Mouse (Mus musculus) forebrain, postnatal 0 days (tissue): ENCODE measurements around the gene Hist1h2ak. TPM values are rescaled to one million over a fixed set of nuclear protein-coding genes. Genes with fewer than 3 reads are reported as not detected.
"Not testable (repeated sequence)": the region's sequence is repeated elsewhere in the genome, so short reads cannot be mapped to it uniquely, and the experiment has no call there.

Source experiments
- ATAC-seq: fragments of 200-750 bp; cut with Nextera tagmentation; 2 replicates; pipeline ENCODE4 v1.8.0; 2017; ENCODE audit warnings: mild to moderate bottlenecking, moderate library complexity
- DNase-seq: peaks from one replicate; pipeline ENCODE4 v3.0.0-alpha.2; 2015
- H3K27ac ChIP-seq: fragments of 300-500 bp; sonication (generic); 2 replicates; pipeline ENCODE4 v1.5.1; 2014; ENCODE audit warnings: low read depth, mild to moderate bottlenecking, antibody characterized with exemption, low read length, moderate library complexity, mixed read lengths
- H3K27me3 ChIP-seq: fragments of 300-500 bp; sonication (generic); 2 replicates; pipeline ENCODE4 v1.6.1; 2014; ENCODE audit warnings: mild to moderate bottlenecking, low read length, mixed read lengths; ENCODE audit not compliant: insufficient read depth
- H3K36me3 ChIP-seq: fragments of 300-500 bp; sonication (generic); 2 replicates; pipeline ENCODE4 v1.6.1; 2014; ENCODE audit warnings: mild to moderate bottlenecking, moderate library complexity; ENCODE audit not compliant: insufficient read depth
- H3K4me1 ChIP-seq: fragments of 300-500 bp; sonication (generic); 2 replicates; pipeline ENCODE4 v1.6.1; 2014; ENCODE audit warnings: antibody characterized with exemption; ENCODE audit not compliant: insufficient read depth
- H3K4me2 ChIP-seq: fragments of 300-500 bp; sonication (generic); 2 replicates; pipeline ENCODE4 v1.6.1; 2014; ENCODE audit warnings: low read depth, mild to moderate bottlenecking, moderate library complexity
- H3K4me3 ChIP-seq: fragments of 300-500 bp; sonication (generic); 2 replicates; pipeline ENCODE4 v1.5.1; 2014; ENCODE audit warnings: low read depth, low read length, mixed read lengths
- H3K9ac ChIP-seq: fragments of 300-500 bp; sonication (generic); 2 replicates; pipeline ENCODE4 v1.6.1; 2014; ENCODE audit warnings: mild to moderate bottlenecking
- H3K9me3 ChIP-seq: fragments of 300-500 bp; sonication (generic); 2 replicates; pipeline ENCODE4 v1.6.1; 2016; ENCODE audit warnings: low read length
- CTCF ChIP-seq: sonication (generic); IDR thresholded peaks from 2 replicates; pipeline ENCODE4 v1.5.1; 2016; ENCODE audit warnings: antibody characterized with exemption, control low read depth, low read depth
- WGBS: fragments of 180-500 bp; shearing (Covaris S2); extraction: QIAGEN DNeasy Blood & Tissue Kit; methylation state at CpG from one replicate; pipeline ENCODE4 v1.1.7; 2014; 5-methylcytosine and 5-hydroxymethylcytosine counted together
- polyA plus RNA-seq: library from polyadenylated mRNA; unstranded; fragments of >200 nt; fragmentation: Nextera tagmentation; extraction: Ambion mirVana; gene quantifications from 2 replicates; pipeline ENCODE4 v1.2.1, GENCODE M21; 2015
- total RNA-seq: library from RNA; depleted of rRNA; stranded (reverse); fragments of >200 nt; gene quantifications from 2 replicates; pipeline ENCODE4 v1.2.3, GENCODE M21; 2014; rRNA removed

Hist1h2ak gene
- total RNA-seq (242 and 258 TPM in 2 replicates), polyA plus RNA-seq (4.4 and 5.2 TPM in 2 replicates)

DNA sequence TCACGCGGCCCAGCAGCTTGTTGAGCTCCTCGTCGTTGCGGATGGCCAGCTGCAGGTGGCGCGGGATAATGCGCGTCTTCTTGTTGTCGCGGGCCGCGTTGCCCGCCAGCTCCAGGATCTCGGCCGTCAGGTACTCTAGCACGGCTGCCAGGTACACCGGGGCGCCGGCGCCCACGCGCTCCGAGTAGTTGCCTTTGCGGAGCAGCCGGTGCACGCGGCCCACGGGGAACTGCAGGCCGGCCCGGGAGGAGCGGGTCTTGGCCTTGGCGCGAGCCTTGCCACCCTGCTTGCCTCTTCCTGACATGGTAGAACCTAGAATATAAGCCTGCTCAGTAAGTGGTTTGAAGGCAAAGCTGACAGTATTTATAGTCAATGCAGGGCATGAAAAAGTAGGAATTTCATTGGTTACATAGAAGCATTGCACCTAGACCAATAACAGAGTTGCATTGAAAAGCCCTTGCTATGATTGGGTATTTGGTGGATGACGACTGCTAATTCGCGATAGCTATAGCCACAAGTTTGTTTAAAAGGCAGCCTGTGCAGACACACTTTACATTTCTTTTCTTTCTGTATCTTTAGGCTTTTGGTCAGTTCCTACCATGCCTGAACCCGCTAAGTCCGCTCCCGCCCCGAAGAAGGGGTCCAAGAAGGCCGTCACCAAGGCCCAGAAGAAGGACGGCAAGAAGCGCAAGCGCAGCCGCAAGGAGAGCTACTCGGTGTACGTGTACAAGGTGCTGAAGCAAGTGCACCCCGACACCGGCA is at the start of gene Hist1h2ak, which contains the start of gene Hist1h2bn:
Hist1h2ak (minus strand) TSS at position 304 of the 762 bp plus-strand sequence.
Hist1h2bn (plus strand) TSS at position 600 of the 762 bp plus-strand sequence.
- H3K4me2 ChIP-seq = peak within 1 kb of the TSS; percentile 68
- H3K9ac ChIP-seq = peak within 1 kb of the TSS; percentile 56
- peak within 1 kb of the TSS; percentile 43 for H3K4me3 ChIP-seq
- peaks cover 15% of the 10 kb centered on the region; the same call in 1 of the 2 replicates for H3K4me1 ChIP-seq
- H3K9me3 ChIP-seq, H3K27me3 ChIP-seq, H3K36me3 ChIP-seq: not testable (repeated sequence)
- WGBS = under 1% methylated on average over 38 of the region's 50 CpGs
- peak; percentile 93 for DNase-seq
- peak; percentile 95 for ATAC-seq
- H3K27ac ChIP-seq = peak within 1 kb of the TSS; percentile 87

GRCm38 (mm10) chr13:21803058-21803457 is 49.4 kb upstream of the Hist1h2ak start:
- not testable (repeated sequence) for H3K4me1 ChIP-seq, H3K27me3 ChIP-seq, H3K9me3 ChIP-seq, H3K36me3 ChIP-seq, H3K27ac ChIP-seq, H3K4me3 ChIP-seq, H3K9ac ChIP-seq, DNase-seq, H3K4me2 ChIP-seq
- peak; percentile 89 for ATAC-seq
- WGBS = no CpG with 5 or more reads among the region's 4 CpGs

GRCm38 (mm10) chr13:21797163-21797562 is 43.5 kb upstream of the Hist1h2ak start:
- not testable (repeated sequence) for H3K9me3 ChIP-seq, H3K4me2 ChIP-seq, ATAC-seq, H3K27me3 ChIP-seq, H3K9ac ChIP-seq, H3K4me1 ChIP-seq, H3K4me3 ChIP-seq, H3K27ac ChIP-seq, H3K36me3 ChIP-seq, DNase-seq

- Histone ChIP-seq H3K4me2 (no peak overlapping the region), H3K27me3 (no peaks in the 10 kb centered on the region), H3K36me3 (no peaks in the 10 kb centered on the region), H3K9me3 (no peaks in the 10 kb centered on the region), H3K9ac (no peak overlapping the region), H3K27ac (no peak overlapping the region), H3K4me1 (no peaks in the 10 kb centered on the region), H3K4me3 (no peak overlapping the region)
- TF ChIP-seq CTCF = no peak
- 93% methylated on average over 7 of the region's 7 CpGs for WGBS
- DNase-seq = no peak
- ATAC-seq = no peak
Measured at GRCm38 (mm10) chr13:21795584-21795983, 42.0 kb upstream of the Hist1h2ak start.

DNA sequence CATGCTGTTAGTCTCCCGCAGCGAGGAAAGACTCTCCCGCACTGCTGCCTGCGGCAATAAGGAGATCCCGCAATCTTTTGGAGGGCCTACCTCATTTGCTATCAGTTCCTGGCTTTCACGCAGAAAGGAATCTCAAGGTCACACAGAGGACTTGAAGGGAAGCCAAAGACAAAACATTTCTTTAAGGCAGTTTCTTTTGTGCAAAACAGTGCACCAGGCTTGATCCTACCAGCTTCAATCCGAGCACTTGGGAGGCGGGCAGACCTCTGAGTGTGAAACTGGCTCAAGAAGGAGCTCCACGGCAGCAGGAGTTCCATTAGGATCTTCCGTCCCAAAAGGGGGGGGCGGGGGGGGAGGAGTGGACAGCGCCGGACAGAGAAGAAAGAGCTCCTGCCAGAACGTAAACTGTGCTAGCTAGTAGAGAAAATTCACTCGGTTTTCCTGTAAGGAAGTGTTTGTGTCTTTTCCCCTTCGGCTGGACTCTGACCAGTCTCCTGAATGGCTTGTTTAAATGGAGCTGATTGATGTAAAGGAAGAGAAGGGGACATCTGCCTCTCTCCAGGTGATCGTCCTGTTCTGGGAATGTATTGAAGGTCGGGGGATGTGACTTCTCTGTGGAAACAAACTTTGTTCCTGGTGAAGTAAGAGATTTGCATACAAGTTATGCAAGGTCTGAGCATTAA is 37.1 kb upstream of the Hist1h2ak start:
- Histone ChIP-seq H3K36me3 (no peaks in the 10 kb centered on the region), H3K4me2 (peak overlapping the region; percentile 33), H3K9me3 (no peaks in the 10 kb centered on the region), H3K9ac (peak overlapping the region; percentile 33; the same call in 1 of the 2 replicates), H3K4me1 (peaks cover 7% of the 10 kb centered on the region), H3K27ac (no peak overlapping the region), H3K4me3 (no peak overlapping the region), H3K27me3 (no peaks in the 10 kb centered on the region)
- no peak for ATAC-seq
- whole genome bisulfite sequencing = 10% methylated on average over 17 of the region's 18 CpGs
- TF ChIP-seq CTCF = no peak
- no peak for DNase-seq

DNA sequence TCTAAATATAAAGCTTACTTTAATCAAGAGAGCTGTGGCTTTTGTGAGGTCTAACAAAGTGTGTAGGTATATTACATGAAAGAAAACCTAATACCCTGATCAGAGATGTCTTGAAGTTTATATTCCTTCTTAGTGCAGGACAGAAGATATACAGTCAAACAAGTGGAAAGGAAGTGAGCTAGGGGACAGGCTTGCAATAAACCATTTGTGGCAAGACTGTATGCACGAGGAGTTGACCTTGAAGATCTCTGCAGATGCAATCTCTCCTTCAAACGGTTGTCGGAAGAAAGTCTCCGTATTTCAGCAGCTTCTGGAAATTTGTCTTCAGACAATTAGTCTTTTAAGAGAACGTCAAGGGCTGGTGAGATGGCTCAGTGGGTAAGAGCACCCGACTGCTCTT is 36.3 kb upstream of the Hist1h2ak start:
- Histone ChIP-seq H3K9me3 (no peaks in the 10 kb centered on the region), H3K27ac (no peak overlapping the region), H3K27me3 (no peaks in the 10 kb centered on the region), H3K4me1 (peaks cover 7% of the 10 kb centered on the region), H3K9ac (no peak overlapping the region), H3K4me2 (no peak overlapping the region), H3K36me3 (no peaks in the 10 kb centered on the region), H3K4me3 (no peak overlapping the region)
- WGBS = 69% methylated on average over 6 of the region's 6 CpGs
- ATAC-seq (no peak), DNase-seq (no peak)
- TF ChIP-seq CTCF = no peak
